Mouse (Mus musculus) forebrain, embryonic 11.5 days (tissue): Measurements from ENCODE around the gene Abhd12b. TPM values are rescaled to one million over a fixed set of nuclear protein-coding genes. Genes with fewer than 3 reads are reported as not detected.

Source experiments
- ATAC-seq: fragments of 200-750 bp; cut with Nextera tagmentation; replicated peaks from 2 replicates; pipeline ENCODE4 v1.8.0; 2017; ENCODE audit warnings: moderate TSS enrichment; ENCODE audit not compliant: low FRiP score
- DNase-seq: peaks from one replicate; pipeline ENCODE4 v3.0.0-alpha.2; 2017; ENCODE audit warnings: low spot score
- H3K27ac ChIP-seq: fragments of 300-500 bp; sonication (generic); 2 replicates; pipeline ENCODE4 v1.5.1; 2014; ENCODE audit warnings: low read depth, low read length
- H3K27me3 ChIP-seq: fragments of 300-500 bp; sonication (generic); 2 replicates; pipeline ENCODE4 v1.6.1; 2014; ENCODE audit warnings: mild to moderate bottlenecking, low read length, mixed read lengths; ENCODE audit not compliant: control insufficient read depth, insufficient read depth
- H3K36me3 ChIP-seq: fragments of 300-500 bp; sonication (generic); 2 replicates; pipeline ENCODE4 v1.6.1; 2014; ENCODE audit warnings: mild to moderate bottlenecking, low read length, moderate library complexity, mixed read lengths; ENCODE audit not compliant: control insufficient read depth, insufficient read depth
- H3K4me1 ChIP-seq: fragments of 300-500 bp; sonication (generic); replicated peaks from 2 replicates; pipeline ENCODE4 v1.6.1; 2014; ENCODE audit warnings: low read length, mixed read lengths; ENCODE audit not compliant: control insufficient read depth, insufficient read depth
- H3K4me2 ChIP-seq: fragments of 300-500 bp; sonication (generic); 2 replicates; pipeline ENCODE4 v1.6.1; 2014; ENCODE audit warnings: low read depth, mild to moderate bottlenecking, low read length, moderate library complexity, mixed read lengths; ENCODE audit not compliant: severe bottlenecking
- H3K4me3 ChIP-seq: fragments of 300-500 bp; sonication (generic); 2 replicates; pipeline ENCODE4 v1.5.1; 2014; ENCODE audit warnings: low read depth, low read length
- H3K9ac ChIP-seq: fragments of 300-500 bp; sonication (generic); 2 replicates; pipeline ENCODE4 v1.6.1; 2014; ENCODE audit warnings: low read length
- H3K9me3 ChIP-seq: fragments of 300-500 bp; sonication (generic); 2 replicates; pipeline ENCODE4 v1.6.1; 2016; ENCODE audit warnings: low read length, mixed read lengths; ENCODE audit not compliant: control insufficient read depth
- WGBS: fragments of 180-500 bp; shearing (Covaris S2); extraction: QIAGEN DNeasy Blood & Tissue Kit; methylation state at CpG from one replicate; pipeline ENCODE4 v1.1.7; 2014; 5-methylcytosine and 5-hydroxymethylcytosine counted together
- polyA plus RNA-seq: library from polyadenylated mRNA; unstranded; fragments of >200 nt; fragmentation: Nextera tagmentation; extraction: Ambion mirVana; gene quantifications from 2 replicates; pipeline ENCODE4 v1.2.1, GENCODE M21; 2014

Gene Abhd12b
- polyA plus RNA-seq, 1 experiment from 2014 or later = not detected

- Histone ChIP-seq H3K36me3 (no peaks in the 10 kb centered on the region), H3K27me3 (no peaks in the 10 kb centered on the region), H3K4me1 (no peaks in the 10 kb centered on the region), H3K27ac (no peak overlapping the region), H3K4me3 (no peak overlapping the region), H3K9ac (no peak overlapping the region), H3K4me2 (no peak overlapping the region), H3K9me3 (no peaks in the 10 kb centered on the region)
- 82% methylated on average over 8 of the region's 8 CpGs for WGBS
- no peak for DNase-seq
- ATAC-seq = no peak
These were observed 50.5 kb downstream of the Abhd12b start for GRCm38 (mm10) chr12:70204433-70204832.

DNA sequence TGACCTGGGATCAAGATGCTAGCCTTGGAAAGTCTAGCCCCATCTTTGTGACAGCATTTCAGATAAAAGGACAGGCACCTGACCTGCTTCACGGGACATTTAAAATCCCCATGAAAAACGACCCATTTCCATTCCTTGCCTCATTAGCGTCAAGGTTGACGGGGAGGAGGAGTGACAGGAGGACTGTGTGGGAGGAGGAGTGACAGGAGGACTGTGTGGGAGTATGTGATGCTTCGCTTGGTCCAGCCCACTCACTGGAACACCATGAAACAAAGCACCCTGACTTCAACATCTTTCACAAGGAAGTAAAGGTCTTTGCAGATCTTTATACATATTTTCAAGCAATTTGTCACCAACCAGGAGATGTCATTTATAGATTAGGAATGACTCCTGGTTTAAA, 54.3 kb downstream of the Abhd12b start:
- Histone ChIP-seq H3K27ac (no peak overlapping the region), H3K4me3 (no peak overlapping the region), H3K9me3 (no peaks in the 10 kb centered on the region), H3K4me2 (no peak overlapping the region), H3K36me3 (no peaks in the 10 kb centered on the region), H3K9ac (no peak overlapping the region), H3K27me3 (no peaks in the 10 kb centered on the region), H3K4me1 (no peaks in the 10 kb centered on the region)
- ATAC-seq = no peak
- no peak for DNase-seq
- WGBS = 73% methylated on average over 5 of the region's 5 CpGs

GRCm38 (mm10) chr12:70212501-70212900, 58.6 kb downstream of the Abhd12b start:
- Histone ChIP-seq H3K27me3 (no peaks in the 10 kb centered on the region), H3K36me3 (no peaks in the 10 kb centered on the region), H3K9ac (no peak overlapping the region), H3K4me2 (no peak overlapping the region), H3K9me3 (no peaks in the 10 kb centered on the region), H3K27ac (no peak overlapping the region), H3K4me3 (no peak overlapping the region), H3K4me1 (no peaks in the 10 kb centered on the region; the same call in 1 of the 2 replicates)
- WGBS = 89% methylated on average over 4 of the region's 4 CpGs
- ATAC-seq (no peak), DNase-seq (no peak)

- H3K4me1 ChIP-seq = no peaks in the 10 kb centered on the region; the same call in 1 of the 2 replicates
- H3K36me3 ChIP-seq = no peaks in the 10 kb centered on the region
- no peak overlapping the region for H3K4me2 ChIP-seq
- no peaks in the 10 kb centered on the region for H3K9me3 ChIP-seq
- 89% methylated on average over 6 of the region's 6 CpGs for WGBS
- no peak for DNase-seq
- no peak overlapping the region for H3K4me3 ChIP-seq
- no peak for ATAC-seq
- no peak overlapping the region for H3K9ac ChIP-seq
- no peak overlapping the region for H3K27ac ChIP-seq
- H3K27me3 ChIP-seq = no peaks in the 10 kb centered on the region
These were observed 59.7 kb downstream of the Abhd12b start for GRCm38 (mm10) chr12:70213601-70214000.

DNA sequence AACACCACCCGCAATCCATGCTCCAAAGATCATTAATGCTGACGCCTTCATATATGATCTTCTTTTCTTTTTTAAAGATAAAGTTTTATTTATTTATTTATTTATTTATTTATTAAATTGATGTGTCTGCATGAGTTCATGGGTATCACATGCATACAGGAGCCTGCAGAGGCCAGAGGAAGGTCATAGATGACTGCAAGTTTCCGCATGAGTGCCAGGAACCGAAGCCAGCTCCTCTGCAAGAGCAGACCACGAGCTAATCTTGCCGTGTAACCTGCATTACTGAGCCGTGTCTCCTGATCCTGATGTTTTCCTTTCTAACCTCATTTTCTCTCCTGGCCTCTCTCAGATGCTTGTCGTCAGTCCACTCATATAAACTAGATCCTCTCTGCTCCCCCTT, 60.3 kb downstream of the Abhd12b start:
- Histone ChIP-seq H3K4me1 (no peaks in the 10 kb centered on the region; the same call in 1 of the 2 replicates), H3K27ac (no peak overlapping the region), H3K4me3 (no peak overlapping the region), H3K36me3 (no peaks in the 10 kb centered on the region), H3K9ac (no peak overlapping the region), H3K27me3 (no peaks in the 10 kb centered on the region), H3K4me2 (no peak overlapping the region), H3K9me3 (no peaks in the 10 kb centered on the region)
- 88% methylated on average over 8 of the region's 8 CpGs for WGBS
- DNase-seq (no peak), ATAC-seq (no peak)

DNA sequence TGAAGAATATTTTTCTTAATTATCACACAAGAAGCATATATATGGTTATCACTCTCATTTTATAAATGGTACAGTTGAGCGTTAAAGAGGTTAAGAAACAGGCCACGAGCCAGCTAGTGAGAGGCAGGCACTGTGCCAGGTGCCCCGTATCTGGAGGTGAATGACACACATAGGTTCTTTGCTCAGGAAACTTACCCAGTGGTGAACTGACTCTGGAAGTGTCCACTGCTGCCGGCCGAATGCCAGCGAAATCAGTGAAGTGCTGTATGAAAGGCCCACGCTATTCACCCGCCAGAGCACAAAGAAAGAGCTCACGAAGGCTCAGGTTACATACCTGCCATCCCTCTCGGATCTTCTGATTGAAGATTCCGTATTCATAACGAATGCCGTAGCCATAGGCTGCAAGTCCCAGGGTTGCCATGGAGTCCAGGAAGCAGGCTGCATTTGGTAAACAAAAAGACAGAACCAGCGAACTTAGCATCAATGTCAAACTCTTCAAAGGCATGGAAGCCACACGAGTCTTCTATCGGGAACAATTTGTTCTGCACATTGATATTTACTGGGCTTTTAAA, 62.4 kb downstream of the Abhd12b start:
- Histone ChIP-seq H3K36me3 (no peaks in the 10 kb centered on the region), H3K27ac (no peak overlapping the region), H3K9me3 (no peaks in the 10 kb centered on the region), H3K9ac (no peak overlapping the region), H3K4me1 (no peaks in the 10 kb centered on the region; the same call in 1 of the 2 replicates), H3K4me3 (no peak overlapping the region), H3K27me3 (no peaks in the 10 kb centered on the region), H3K4me2 (no peak overlapping the region)
- WGBS = 47% methylated on average over 16 of the region's 16 CpGs
- ATAC-seq (no peak), DNase-seq (no peak)

- Histone ChIP-seq H3K9me3 (no peaks in the 10 kb centered on the region), H3K4me1 (peaks cover 2% of the 10 kb centered on the region; the same call in 1 of the 2 replicates), H3K4me3 (no peak overlapping the region), H3K4me2 (no peak overlapping the region), H3K27ac (no peak overlapping the region), H3K27me3 (no peaks in the 10 kb centered on the region), H3K36me3 (no peaks in the 10 kb centered on the region), H3K9ac (no peak overlapping the region)
- WGBS = 89% methylated on average over 8 of the region's 8 CpGs
- ATAC-seq (no peak), DNase-seq (no peak)
These were observed 65.0 kb downstream of the Abhd12b start for GRCm38 (mm10) chr12:70218795-70219540.

DNA sequence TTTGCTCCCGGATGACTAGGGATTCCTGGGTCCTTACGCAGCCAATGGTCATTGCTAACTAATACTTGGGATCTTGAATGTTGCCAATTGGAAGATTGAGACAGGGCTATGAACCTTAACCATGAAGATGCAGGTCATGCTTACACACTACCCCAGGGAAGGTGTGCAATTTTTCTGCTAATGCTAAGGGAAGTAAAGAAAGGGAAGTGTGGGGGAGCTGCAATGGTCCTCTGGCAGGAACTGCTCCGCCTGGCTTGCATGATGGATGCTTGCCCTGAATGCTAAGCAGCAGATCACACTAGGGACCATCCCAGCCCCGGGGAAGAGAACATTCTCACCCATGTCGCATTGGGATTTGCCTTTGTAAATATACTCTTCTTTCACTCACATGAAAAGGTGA, 67.5 kb downstream of the Abhd12b start:
- H3K9me3 ChIP-seq = no peaks in the 10 kb centered on the region
- no peak for DNase-seq
- H3K9ac ChIP-seq = no peak overlapping the region
- no peak overlapping the region for H3K27ac ChIP-seq
- no peaks in the 10 kb centered on the region for H3K36me3 ChIP-seq
- H3K4me1 ChIP-seq = 0 out of 2 replicates have a peak, but pooled peaks cover 2% of the 10 kb centered on the region
- H3K4me2 ChIP-seq = no peak overlapping the region
- WGBS = 88% methylated on average over 5 of the region's 5 CpGs
- H3K27me3 ChIP-seq = 0 out of 2 replicates have a peak, but pooled peaks cover under 1% of the 10 kb centered on the region
- H3K4me3 ChIP-seq = no peak overlapping the region
- ATAC-seq = no peak
